Mouse (Mus musculus): Measurements from ENCODE around the gene Osbpl2. TPM values are rescaled to one million over a fixed set of nuclear protein-coding genes. Genes with fewer than 3 reads are reported as not detected.

The Osbpl2 gene
- total and polyA plus RNA-seq, 2 experiments = 14.0 to 21.9 TPM

GRCm38 (mm10) chr2:180202805-180203204 is 83.7 kb downstream of the Osbpl2 start:
- Histone ChIP-seq H3K36me3 (ENCODE audit: control insufficient read depth, insufficient read depth, low read length) (no peaks in the 10 kb centered on the region), H3K9ac (ENCODE audit: low read depth, low read length) (no peak overlapping the region), H3K4me1 (ENCODE audit: control insufficient read depth, insufficient read depth, low read length) (no peaks in the 10 kb centered on the region), H3K79me2 (ENCODE audit: control insufficient read depth, insufficient read depth, low read length) (no peaks in the 10 kb centered on the region), H3K4me3 (ENCODE audit: insufficient read depth, low read depth, low read length) (no peak overlapping the region), H3K27me3 (ENCODE audit: control insufficient read depth, insufficient read depth, low read length) (no peaks in the 10 kb centered on the region), H3K27ac (replicated peaks; ENCODE audit: insufficient read depth, low read depth, low read length) (no peak overlapping the region)
- WGBS = 79% methylated on average over 10 of the region's 10 CpGs
- DNase-seq (ENCODE audit: extremely low read depth, low read depth, low spot score) = no peak
- no peak for TF ChIP-seq CTCF (IDR thresholded peaks at IDR 0.05; ENCODE audit: low read depth, low read length)

GRCm38 (mm10) chr2:180204501-180204900 is 85.4 kb downstream of the Osbpl2 start:
- Histone ChIP-seq H3K27me3 (ENCODE audit: control insufficient read depth, insufficient read depth, low read length) (no peaks in the 10 kb centered on the region), H3K79me2 (ENCODE audit: control insufficient read depth, insufficient read depth, low read length) (no peaks in the 10 kb centered on the region), H3K9ac (ENCODE audit: low read depth, low read length) (no peak overlapping the region), H3K36me3 (ENCODE audit: control insufficient read depth, insufficient read depth, low read length) (no peaks in the 10 kb centered on the region), H3K4me1 (ENCODE audit: control insufficient read depth, insufficient read depth, low read length) (no peaks in the 10 kb centered on the region), H3K4me3 (ENCODE audit: insufficient read depth, low read depth, low read length) (no peak overlapping the region), H3K27ac (replicated peaks; ENCODE audit: insufficient read depth, low read depth, low read length) (no peak overlapping the region)
- TF ChIP-seq POLR2A (IDR thresholded peaks at IDR 0.05; ENCODE audit: extremely low read depth, insufficient read depth, low read length) (no peak), CTCF (IDR thresholded peaks at IDR 0.05; ENCODE audit: low read depth, low read length) (no peak)
- 93% methylated on average over 9 of the region's 9 CpGs for WGBS
- DNase-seq (ENCODE audit: extremely low read depth, low read depth, low spot score) = no peak

- Histone ChIP-seq H3K36me3 (ENCODE audit: control insufficient read depth, insufficient read depth, low read length) (no peaks in the 10 kb centered on the region), H3K79me2 (ENCODE audit: control insufficient read depth, insufficient read depth, low read length) (no peaks in the 10 kb centered on the region), H3K4me3 (ENCODE audit: insufficient read depth, low read depth, low read length) (no peak overlapping the region), H3K27me3 (ENCODE audit: control insufficient read depth, insufficient read depth, low read length) (no peaks in the 10 kb centered on the region), H3K9ac (ENCODE audit: low read depth, low read length) (no peak overlapping the region), H3K4me1 (ENCODE audit: control insufficient read depth, insufficient read depth, low read length) (no peaks in the 10 kb centered on the region), H3K27ac (replicated peaks; ENCODE audit: insufficient read depth, low read depth, low read length) (no peak overlapping the region)
- DNase-seq (ENCODE audit: extremely low read depth, low read depth, low spot score) = no peak
- 94% methylated on average over 12 of the region's 12 CpGs for WGBS
- TF ChIP-seq POLR2A (IDR thresholded peaks at IDR 0.05; ENCODE audit: extremely low read depth, insufficient read depth, low read length) = no peak
- TF ChIP-seq CTCF (IDR thresholded peaks at IDR 0.05; ENCODE audit: low read depth, low read length) = no peak
These were observed 86.2 kb downstream of the Osbpl2 start for GRCm38 (mm10) chr2:180205083-180205955.

DNA sequence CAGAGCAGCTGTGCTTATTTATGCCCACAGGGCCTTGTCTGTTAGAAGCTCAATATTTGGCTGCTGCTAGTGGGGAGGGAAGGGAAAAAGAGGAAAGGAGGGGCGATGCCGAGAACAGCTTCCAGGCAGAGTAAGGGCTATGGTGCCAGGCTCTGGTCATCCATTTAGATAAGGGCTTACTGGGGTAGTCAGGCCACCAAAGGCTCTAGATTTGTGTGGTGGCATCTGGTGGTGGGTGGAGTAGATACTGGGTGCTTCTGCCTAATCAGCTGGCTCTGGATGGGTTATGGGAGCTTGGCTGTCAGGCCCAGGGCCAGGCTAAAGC is 86.8 kb downstream of the Osbpl2 start:
- 88% methylated on average over 2 of the region's 2 CpGs for WGBS

DNA sequence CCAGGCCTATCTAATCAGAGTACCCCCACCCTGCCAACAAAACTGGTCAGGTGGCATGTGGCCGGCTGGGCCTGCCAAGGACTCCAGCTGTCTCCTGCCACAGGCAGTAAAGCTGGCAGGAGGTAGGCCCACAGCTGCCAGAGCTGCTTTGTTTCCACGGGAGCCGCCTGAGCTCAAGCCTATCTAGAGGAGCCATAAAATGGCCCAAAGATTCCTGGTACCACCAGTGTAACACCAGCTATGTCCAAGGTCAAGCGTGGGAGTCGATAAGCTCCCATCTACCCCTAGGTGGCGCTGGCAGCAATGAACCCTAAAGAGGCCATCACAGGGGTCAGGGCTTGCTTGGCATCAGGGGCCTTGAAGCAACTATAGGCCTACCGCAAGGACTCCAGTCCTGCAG is 88.7 kb downstream of the Osbpl2 start:
- H3K36me3 ChIP-seq (ENCODE audit: control insufficient read depth, insufficient read depth, low read length) = no peaks in the 10 kb centered on the region
- no peak for TF ChIP-seq POLR2A (IDR thresholded peaks at IDR 0.05; ENCODE audit: extremely low read depth, insufficient read depth, low read length)
- peak; percentile 78 for TF ChIP-seq CTCF (IDR thresholded peaks at IDR 0.05; ENCODE audit: low read depth, low read length)
- no peaks in the 10 kb centered on the region for H3K27me3 ChIP-seq (ENCODE audit: control insufficient read depth, insufficient read depth, low read length)
- H3K27ac ChIP-seq (replicated peaks; ENCODE audit: insufficient read depth, low read depth, low read length) = no peak overlapping the region
- no peak overlapping the region for H3K4me3 ChIP-seq (ENCODE audit: insufficient read depth, low read depth, low read length)
- no peaks in the 10 kb centered on the region for H3K79me2 ChIP-seq (ENCODE audit: control insufficient read depth, insufficient read depth, low read length)
- H3K9ac ChIP-seq (ENCODE audit: low read depth, low read length) = no peak overlapping the region
- 68% methylated on average over 7 of the region's 7 CpGs for WGBS
- no peaks in the 10 kb centered on the region for H3K4me1 ChIP-seq (ENCODE audit: control insufficient read depth, insufficient read depth, low read length)
- DNase-seq (ENCODE audit: extremely low read depth, low read depth, low spot score) = peak; percentile 20

More for the DNA sequence above, 86.8 kb downstream of the Osbpl2 start:
- TF ChIP-seq CTCF (IDR thresholded peaks at IDR 0.05; ENCODE audit: low read depth, low read length) = no peak
- no peak for TF ChIP-seq POLR2A (IDR thresholded peaks at IDR 0.05; ENCODE audit: extremely low read depth, insufficient read depth, low read length)
- H3K36me3 ChIP-seq (ENCODE audit: control insufficient read depth, insufficient read depth, low read length) = no peaks in the 10 kb centered on the region
- DNase-seq (ENCODE audit: extremely low read depth, low read depth, low spot score) = no peak
- no peak overlapping the region for H3K27ac ChIP-seq (replicated peaks; ENCODE audit: insufficient read depth, low read depth, low read length)
- H3K4me3 ChIP-seq (ENCODE audit: insufficient read depth, low read depth, low read length) = no peak overlapping the region
- H3K79me2 ChIP-seq (ENCODE audit: control insufficient read depth, insufficient read depth, low read length) = no peaks in the 10 kb centered on the region
- no peak overlapping the region for H3K9ac ChIP-seq (ENCODE audit: low read depth, low read length)
- H3K4me1 ChIP-seq (ENCODE audit: control insufficient read depth, insufficient read depth, low read length) = no peaks in the 10 kb centered on the region
- no peaks in the 10 kb centered on the region for H3K27me3 ChIP-seq (ENCODE audit: control insufficient read depth, insufficient read depth, low read length)

DNA sequence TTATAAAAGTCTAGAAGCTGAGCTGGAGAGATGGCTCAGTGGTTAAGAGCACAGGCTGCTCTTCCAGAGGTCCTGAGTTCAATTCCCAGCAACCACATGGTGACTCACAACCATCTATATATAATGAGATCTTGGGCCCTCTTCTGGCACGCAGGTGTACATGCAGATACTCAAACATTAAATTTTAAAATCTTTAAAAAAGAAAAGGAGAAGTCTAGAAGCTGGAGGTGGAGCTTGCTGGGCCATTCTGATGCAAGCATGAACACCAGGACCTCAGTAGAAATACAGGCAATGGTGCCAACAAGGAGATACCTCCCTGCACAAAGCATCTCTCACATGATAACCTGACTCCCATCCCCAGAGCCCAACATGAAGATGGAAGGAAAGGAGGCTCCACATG is 89.9 kb downstream of the Osbpl2 start:
- Histone ChIP-seq H3K27me3 (ENCODE audit: control insufficient read depth, insufficient read depth, low read length) (no peaks in the 10 kb centered on the region), H3K36me3 (ENCODE audit: control insufficient read depth, insufficient read depth, low read length) (no peaks in the 10 kb centered on the region), H3K4me1 (ENCODE audit: control insufficient read depth, insufficient read depth, low read length) (no peaks in the 10 kb centered on the region), H3K79me2 (ENCODE audit: control insufficient read depth, insufficient read depth, low read length) (no peaks in the 10 kb centered on the region), H3K9ac (ENCODE audit: low read depth, low read length) (no peak overlapping the region), H3K27ac (replicated peaks; ENCODE audit: insufficient read depth, low read depth, low read length) (no peak overlapping the region), H3K4me3 (ENCODE audit: insufficient read depth, low read depth, low read length) (no peak overlapping the region)
- no peak for DNase-seq (ENCODE audit: extremely low read depth, low read depth, low spot score)
- whole genome bisulfite sequencing = 76% methylated on average over 1 of the region's 1 CpGs
- TF ChIP-seq CTCF (IDR thresholded peaks at IDR 0.05; ENCODE audit: low read depth, low read length) (no peak), POLR2A (IDR thresholded peaks at IDR 0.05; ENCODE audit: extremely low read depth, insufficient read depth, low read length) (no peak)

Measured in liver, adult 2 months (tissue).